ENCODE assay signal across 8 mouse cellular contexts in genomic region chrX:36830271-36830670, GRCm38 (mm10). TPM values are rescaled to one million over a fixed set of nuclear protein-coding genes. Genes with fewer than 3 reads are reported as not detected.
DNase-seq lines count a peak whose midpoint lies in the region; ATAC-seq and TF ChIP-seq lines count a peak whose summit lies in the region.

No protein-coding gene starts in this region.

- ATAC-seq in limb, embryonic 14.5 days (ENCODE audit: low FRiP score, low read depth) = no peak

- WGBS in limb, embryonic 14.5 days = 34% methylated on average over 5 of the region's 5 CpGs

- peak; percentile 50 for DNase-seq in left cerebral cortex, postnatal 4 days
- DNase-seq in left cerebral cortex, postnatal 25 days (ENCODE audit: low spot score in 2 of 2) = no peak
- peak; percentile 87 for DNase-seq in adipocyte (ENCODE audit: low spot score)
- peak; percentile 62 for DNase-seq in gastrocnemius, adult 18-20 months (ENCODE audit: low spot score)
- DNase-seq in limb, embryonic 14.5 days (ENCODE audit: low spot score) = peak; percentile 15
- peak; percentile 38 for DNase-seq in yolk sac, embryonic 10.5 days (ENCODE audit: low spot score)
- DNase-seq in B cell, adult 2 months = no peak
- DNase-seq in spleen, postnatal 14 days (ENCODE audit: low spot score in 2 of 2) = no peak

- no peaks in the 10 kb centered on the region for H3K27me3 ChIP-seq in limb, embryonic 14.5 days (ENCODE audit: control insufficient read depth, insufficient read depth, low read length)

- H3K9ac ChIP-seq in limb, embryonic 14.5 days (ENCODE audit: low read depth, low read length, severe bottlenecking) = no peak overlapping the region

- H3K4me1 ChIP-seq in limb, embryonic 14.5 days (ENCODE audit: control insufficient read depth, insufficient read depth, low read length) = no peaks in the 10 kb centered on the region

- H3K4me3 ChIP-seq in limb, embryonic 14.5 days (replicated peaks; ENCODE audit: low read length) = no peak overlapping the region

- TF ChIP-seq POLR2A in limb, embryonic 14.5 days (IDR thresholded peaks at IDR 0.05; ENCODE audit: borderline replicate concordance, extremely low read depth, insufficient read depth, insufficient read length) = no peak

- no peaks in the 10 kb centered on the region for H3K36me3 ChIP-seq in limb, embryonic 14.5 days (ENCODE audit: control insufficient read depth, insufficient read depth, low read length)

- H3K27ac ChIP-seq in limb, embryonic 14.5 days (replicated peaks; ENCODE audit: low read depth, low read length) = no peak overlapping the region

- H3K4me2 ChIP-seq in limb, embryonic 14.5 days (replicated peaks; ENCODE audit: low read depth, low read length, severe bottlenecking) = no peak overlapping the region

- intact Hi-C loops in left cerebral cortex, postnatal 4 days (cut with DNase I) = no loop called here
- intact Hi-C loops in left cerebral cortex, postnatal 25 days (cut with DNase I) = loop anchor here (5.0 kb wide), 1 partner anchor 72 kb away; the partner anchor contains the start of gene Nkrf

- H3K9me3 ChIP-seq in limb, embryonic 14.5 days (ENCODE audit: control insufficient read depth, low read length) = no peaks in the 10 kb centered on the region

RNA-seq across cellular contexts. Expression of gene Slc25a5, which starts 34.8 kb away (rescaled TPM):
- 100 to 1,000 TPM; 265 to 267 TPM for total RNA-seq in left cerebral cortex, postnatal 4 days (2021)
- 100 to 1,000 TPM; 343 to 350 TPM for total RNA-seq in left cerebral cortex, postnatal 25 days (2021)
- 10 to 100 TPM; 58.6 to 65.0 TPM for total RNA-seq in gastrocnemius, adult 18-20 months (2021)
- polyA plus RNA-seq in limb, embryonic 14.5 days (2012; rRNA removed) = 362 and 365 TPM in 2 replicates
- polyA plus RNA-seq in limb, embryonic 14.5 days (2014; fragmentation: Nextera tagmentation; extraction: Ambion mirVana) = 474 and 536 TPM in 2 replicates

RNA-seq across cellular contexts. Expression of gene Ube2a, which starts 43.4 kb away (rescaled TPM):
- 10 to 100 TPM; 57.2 to 60.3 TPM for total RNA-seq in left cerebral cortex, postnatal 4 days (2021)
- total RNA-seq in left cerebral cortex, postnatal 25 days (2021) = 10 to 100 TPM; 47.8 to 56.8 TPM
- total RNA-seq in gastrocnemius, adult 18-20 months (2021) = 10 to 100 TPM; 39.5 to 42.1 TPM
- 40.0 and 44.2 TPM in 2 replicates for polyA plus RNA-seq in limb, embryonic 14.5 days (2012; rRNA removed)
- polyA plus RNA-seq in limb, embryonic 14.5 days (2014; fragmentation: Nextera tagmentation; extraction: Ambion mirVana) = 133 TPM in 2 replicates

RNA-seq across cellular contexts. Expression of gene C330007P06Rik, which starts 43.6 kb away (rescaled TPM):
- 10 to 100 TPM; 25.6 to 26.5 TPM for total RNA-seq in left cerebral cortex, postnatal 4 days (2021)
- 10 to 100 TPM; 39.5 to 41.1 TPM for total RNA-seq in left cerebral cortex, postnatal 25 days (2021)
- total RNA-seq in gastrocnemius, adult 18-20 months (2021) = 10 to 100 TPM; 10.3 to 10.7 TPM
- 18.0 and 21.1 TPM in 2 replicates for polyA plus RNA-seq in limb, embryonic 14.5 days (2012; rRNA removed)
- 34.6 and 35.8 TPM in 2 replicates for polyA plus RNA-seq in limb, embryonic 14.5 days (2014; fragmentation: Nextera tagmentation; extraction: Ambion mirVana)

Comparison
In these comparisons a context has a peak if more than half of its experiments do, and no peak if none do; other contexts are left out.
1. DNase-seq: peak in left cerebral cortex, postnatal 4 days (single experiment), adipocyte (single experiment), gastrocnemius, adult 18-20 months (single experiment), limb, embryonic 14.5 days (single experiment) and yolk sac, embryonic 10.5 days (single experiment); none in left cerebral cortex, postnatal 25 days (0 of 2), B cell, adult 2 months (0 of 2) and spleen, postnatal 14 days (0 of 2).
2. RNA of gene Slc25a5, which starts 34.8 kb away (total RNA-seq): 343 to 350 TPM in left cerebral cortex, postnatal 25 days and 265 to 267 TPM in left cerebral cortex, postnatal 4 days; 58.6 to 65.0 TPM in gastrocnemius, adult 18-20 months; every median in the first group is over 4 times any median in the second.